Mouse (Mus musculus) mouse embryonic stem cell (cell line): Measurements from ENCODE around the gene Gga2.

Experiments
- in situ Hi-C, 2 experiments: fragments of 300-500 bp; cut with MboI; formaldehyde crosslinking; loops; 1 replicate in 1 of 2; 3 replicates in 1 of 2; pipeline ENCODE4 v1.14.3; 2019 to 2020; ENCODE audit warnings: low sequenced_read_pairs in 2 of 2, low pct_unique_long_range_greater_than_20kb in 1 of 2, mixed read lengths in 1 of 2; ENCODE audit not compliant: unreplicated experiment in 1 of 2

The Gga2 gene

DNA sequence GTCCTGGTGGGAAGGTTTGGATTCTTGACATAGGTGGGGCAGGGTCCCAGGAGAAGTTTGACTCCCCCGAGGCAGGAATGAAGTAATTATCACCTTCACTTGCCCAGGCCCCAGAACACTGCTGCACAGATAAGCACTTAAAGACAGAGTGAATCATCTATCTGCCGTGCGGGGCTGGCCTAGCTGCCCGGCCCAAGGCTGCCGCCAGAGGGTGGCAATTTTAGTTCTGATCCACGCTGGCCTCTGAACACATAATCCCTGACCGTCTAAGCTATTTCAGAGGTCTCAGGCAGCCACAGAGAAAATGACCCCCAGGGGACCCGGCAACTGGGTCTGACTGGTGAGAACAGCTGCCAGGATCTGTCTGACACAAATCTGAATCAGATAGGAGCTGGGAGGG lies 5.9 kb downstream of the Gga2 start:
- in situ Hi-C loops, result no loop called here

DNA sequence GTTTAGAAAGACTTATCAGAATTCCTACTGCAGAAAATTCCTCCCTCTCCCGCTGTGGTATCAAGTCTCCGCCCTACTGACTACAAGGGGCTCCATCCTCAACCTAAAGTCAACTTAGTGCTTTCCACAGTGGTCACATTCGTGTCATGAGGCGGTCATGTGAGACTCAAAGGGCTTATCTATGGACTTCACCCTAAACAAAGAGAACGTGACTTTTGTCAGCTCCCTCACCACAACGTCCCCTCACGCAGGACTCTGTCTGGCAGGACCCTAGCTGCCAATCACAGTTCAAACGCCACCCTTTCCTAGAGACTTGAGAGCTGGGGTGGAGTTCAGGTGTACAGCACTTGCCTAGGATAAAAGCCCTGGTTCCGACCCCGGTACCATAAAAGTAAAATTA lies 8.1 kb downstream of the Gga2 start:
- in situ Hi-C loops, result no loop called here

DNA sequence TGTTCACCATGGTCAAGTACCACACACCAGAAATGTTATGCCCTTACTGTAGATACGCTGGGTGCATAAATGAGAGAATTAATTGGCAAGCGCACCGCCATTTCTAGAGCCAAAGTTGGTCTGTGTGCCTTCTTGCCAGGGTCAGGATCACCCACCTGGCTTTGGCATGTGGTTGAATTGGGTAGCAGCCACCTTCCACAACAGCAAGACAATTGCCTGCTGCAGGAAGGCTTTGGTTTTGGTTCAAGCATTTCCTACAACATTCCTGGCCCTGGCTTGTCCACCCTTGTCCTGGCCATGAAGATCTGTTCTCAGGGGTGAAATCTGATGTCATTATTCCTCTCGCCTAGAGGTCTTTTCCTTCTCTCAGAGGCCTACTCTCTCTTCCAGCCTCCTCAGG lies 8.7 kb downstream of the Gga2 start:
- in situ Hi-C loops, result no loop called here

DNA sequence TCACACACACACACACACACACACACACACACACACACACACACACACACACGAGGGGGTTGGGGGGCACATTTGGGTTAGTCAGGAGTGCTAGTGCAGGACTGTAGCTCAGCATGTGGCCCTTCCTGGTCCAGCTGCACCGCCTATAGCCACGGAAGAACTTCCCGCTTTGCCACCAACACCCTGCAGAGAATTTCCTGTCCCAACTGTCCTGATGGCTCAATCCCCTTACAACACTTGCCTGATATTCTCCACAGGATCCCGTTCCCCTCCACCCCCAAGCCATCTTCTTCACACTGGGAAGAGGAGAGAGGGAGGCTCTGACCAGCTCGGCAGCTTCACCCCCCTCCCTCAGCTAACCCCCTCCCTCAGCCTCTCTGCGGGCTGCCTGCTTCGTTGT lies 20.6 kb downstream of the Gga2 start:
- in situ Hi-C loops, result no loop called here

DNA sequence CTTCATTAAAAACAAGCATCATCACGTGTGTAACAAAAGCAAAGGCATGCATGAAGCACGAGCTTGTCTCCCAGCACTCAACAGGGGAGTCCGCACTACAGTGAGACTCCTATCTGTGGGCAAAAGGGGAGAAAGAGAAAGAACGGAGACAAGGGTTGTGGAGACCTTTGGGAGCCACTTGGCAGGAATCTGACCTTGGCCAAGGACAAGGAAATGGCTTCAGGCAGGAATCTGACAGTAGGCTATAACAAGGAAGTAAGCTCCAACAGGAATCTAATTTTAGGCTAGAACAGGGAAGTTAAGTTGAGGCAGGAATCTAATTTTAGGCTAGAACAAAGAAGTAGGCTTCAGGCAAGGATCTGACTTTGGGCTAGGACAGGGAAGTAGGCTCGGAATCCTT lies 25.1 kb downstream of the Gga2 start:
- in situ Hi-C loops, result no loop called here

DNA sequence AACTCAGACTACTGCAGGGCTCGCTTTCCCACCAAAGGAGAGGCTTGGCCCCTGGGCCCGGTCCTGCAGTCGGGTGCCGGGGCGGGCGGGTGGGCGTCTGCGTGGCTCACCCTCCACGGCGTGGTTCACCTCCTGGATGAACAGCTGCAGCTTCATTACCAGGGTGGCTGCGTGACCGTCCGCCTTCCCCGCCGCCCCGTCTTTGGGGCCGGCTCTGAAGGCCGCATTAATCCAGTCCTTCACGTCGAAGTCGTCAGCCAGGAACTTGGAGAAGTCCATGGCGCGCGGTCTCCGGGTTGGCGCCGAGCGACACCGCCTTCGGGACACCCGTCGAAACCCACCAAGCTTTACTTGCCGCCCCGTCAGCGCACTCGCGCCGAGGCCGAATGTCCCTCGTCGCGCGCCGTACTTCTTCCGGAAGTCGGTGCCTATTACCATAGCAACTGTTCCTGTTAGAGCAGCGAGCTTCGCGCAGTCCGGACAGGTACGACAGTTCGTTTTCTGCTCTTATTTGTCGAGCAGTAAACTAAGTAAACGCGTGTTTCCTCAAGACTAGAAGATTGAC lies 39.6 kb downstream of the Gga2 start, which contains the start of gene Cog7:
Gene Cog7 (minus strand): TSS at position 405 of the 565 bp plus-strand sequence.
- in situ Hi-C loops, result no loop called here

DNA sequence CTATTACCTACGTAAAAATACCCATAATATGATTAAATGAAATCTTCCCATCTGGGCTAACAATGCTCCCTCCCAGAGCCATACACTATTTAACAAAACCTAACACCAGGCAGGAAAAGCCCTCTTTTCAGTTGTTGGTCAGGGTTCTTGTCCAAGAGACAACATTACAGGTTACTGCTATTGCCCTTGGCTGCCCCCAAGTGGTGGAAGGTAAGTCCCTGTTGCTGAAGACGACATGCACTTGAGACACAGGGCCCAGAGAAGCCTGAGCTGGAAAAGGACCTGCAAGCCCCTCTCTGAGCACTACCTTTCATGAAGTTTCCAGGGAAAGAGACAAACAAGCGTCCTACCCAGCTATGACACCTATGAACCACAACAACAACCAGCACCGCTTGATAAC lies 46.0 kb downstream of the Gga2 start:
- in situ Hi-C loops, result no loop called here

DNA sequence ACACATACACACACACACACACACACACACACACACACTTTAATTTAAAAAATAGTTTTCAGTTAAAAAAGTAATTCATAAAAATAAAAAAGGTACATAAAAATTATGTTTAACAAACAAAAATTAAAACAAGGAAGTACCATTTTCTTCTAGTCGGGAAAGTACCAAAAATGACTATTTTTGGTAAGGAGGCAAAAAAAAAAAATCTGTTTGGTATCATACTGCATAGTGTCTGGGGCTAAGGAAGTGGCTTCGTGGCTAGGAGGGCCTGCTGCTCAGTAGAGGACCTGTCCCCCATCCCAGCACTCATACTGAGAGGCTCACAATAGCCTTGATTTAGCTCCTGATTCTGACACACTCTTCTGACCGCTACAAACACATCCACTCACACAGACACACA lies 49.3 kb downstream of the Gga2 start:
- in situ Hi-C loops, result no loop called here

DNA sequence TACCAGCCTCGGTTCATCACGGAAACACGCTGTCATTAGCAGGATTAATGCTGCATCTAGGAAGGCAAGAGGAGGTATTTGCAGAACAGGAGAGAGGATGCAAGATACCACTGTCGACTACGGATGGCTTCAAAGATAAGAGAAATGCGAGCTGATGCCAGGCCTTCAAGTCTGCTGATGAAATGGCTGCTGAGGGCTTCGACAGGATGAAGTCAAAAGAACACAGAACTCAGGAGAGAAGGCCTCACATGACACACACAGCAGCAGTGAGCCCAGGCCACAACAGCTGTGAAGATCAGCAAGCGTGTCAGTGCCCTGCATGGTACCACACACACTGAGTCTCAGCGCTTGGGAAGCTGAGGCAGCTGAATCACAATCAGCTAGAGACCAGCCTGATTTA lies 50.8 kb downstream of the Gga2 start:
- in situ Hi-C loops, result no loop called here

DNA sequence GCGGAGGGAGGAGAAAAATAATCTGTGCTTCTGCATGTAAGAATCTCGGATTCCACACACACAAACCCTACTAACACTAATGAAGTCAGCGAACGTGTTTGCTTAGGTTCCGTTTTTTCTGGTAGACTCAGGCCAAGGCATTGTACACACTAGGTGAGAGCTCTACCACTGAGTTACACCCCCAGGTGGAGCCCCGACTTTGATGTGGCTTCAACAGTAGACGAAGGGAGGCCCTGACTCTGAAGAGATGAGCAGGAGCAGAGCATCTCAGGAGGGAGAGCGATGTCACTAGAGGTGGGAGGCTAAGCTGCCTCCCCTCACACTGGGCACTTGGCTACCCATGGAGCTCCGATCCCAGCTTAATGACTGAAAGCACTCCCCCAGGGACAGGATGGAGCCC lies 52.2 kb downstream of the Gga2 start:
- in situ Hi-C loops, result loop anchor here (10.0 kb wide), 2 partner anchors 134 to 234 kb away; partner anchors contain the start of gene Scnn1g (in 1 of the 2)

DNA sequence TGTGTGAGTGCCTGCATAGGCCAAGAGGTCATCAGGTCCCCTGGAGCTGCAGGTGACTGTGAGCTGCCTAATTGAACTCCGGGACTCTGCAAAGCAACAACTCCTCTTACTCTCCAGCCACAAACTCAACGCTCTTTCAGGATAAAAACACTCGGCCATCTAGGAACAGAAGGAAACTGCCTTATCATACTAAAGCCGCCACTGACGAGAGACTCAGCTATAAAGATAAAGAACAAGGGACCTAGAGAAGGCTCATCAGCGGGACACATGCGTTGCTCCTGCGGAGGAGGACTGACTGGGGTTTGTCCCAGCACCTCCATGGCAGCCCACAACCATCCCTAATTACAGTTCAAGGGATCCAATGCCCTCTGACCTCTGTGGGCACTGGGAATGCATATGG lies 52.8 kb downstream of the Gga2 start:
- in situ Hi-C loops, result loop anchor here (10.0 kb wide), 2 partner anchors 133 to 233 kb away; partner anchors contain the start of gene Scnn1g (in 1 of the 2)

DNA sequence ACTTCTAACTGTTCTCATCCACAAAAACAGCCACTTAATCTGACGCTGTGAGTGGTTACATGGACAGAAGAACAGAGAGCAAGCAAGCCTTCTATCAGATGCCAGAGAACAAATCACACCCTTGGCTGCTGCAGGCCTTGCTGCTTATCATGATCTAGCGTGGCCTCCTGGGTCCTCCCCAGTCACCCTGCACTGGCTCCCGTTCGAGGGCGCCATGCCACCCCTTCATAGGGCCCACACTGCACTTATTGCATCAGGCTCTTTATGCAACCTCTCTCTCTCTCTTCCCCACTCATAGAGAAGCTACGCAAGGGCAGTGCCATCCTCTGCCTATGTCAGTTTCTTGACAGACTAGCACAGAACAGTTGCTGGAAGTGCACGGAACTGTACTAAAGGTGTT lies 54.9 kb downstream of the Gga2 start:
- in situ Hi-C loops, result loop anchor here (10.0 kb wide), 2 partner anchors 131 to 231 kb away; partner anchors contain the start of gene Scnn1g (in 1 of the 2)

DNA sequence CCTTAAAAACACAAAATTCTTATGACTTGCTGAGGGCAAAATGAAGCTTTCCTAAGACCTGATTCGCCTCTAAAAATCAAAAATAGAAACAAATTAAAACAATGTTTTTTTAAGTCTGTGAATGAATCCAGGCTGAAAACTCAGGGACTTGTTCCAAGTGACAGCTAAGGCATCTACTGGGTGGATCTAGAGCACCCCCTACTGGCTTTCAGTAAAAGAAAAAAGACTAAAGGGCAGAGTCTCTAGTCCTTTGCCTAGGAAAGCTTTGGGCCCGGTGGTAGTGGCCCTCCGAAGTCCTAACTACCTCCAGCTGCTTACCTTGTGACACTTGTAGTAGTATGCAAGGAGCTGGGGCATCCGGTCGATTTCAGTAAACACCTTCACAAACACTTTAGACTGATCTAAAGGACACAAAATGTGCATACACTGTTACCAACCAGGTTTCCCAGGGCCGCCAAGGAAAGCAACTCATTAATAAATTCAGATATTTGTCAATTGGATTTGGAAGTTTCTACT lies 57.1 kb downstream of the Gga2 start:
- in situ Hi-C loops, result loop anchor here (5.0 to 10.0 kb wide), 3 partner anchors 129 to 232 kb away; partner anchors contain the start of gene Scnn1g (in 2 of the 2)

DNA sequence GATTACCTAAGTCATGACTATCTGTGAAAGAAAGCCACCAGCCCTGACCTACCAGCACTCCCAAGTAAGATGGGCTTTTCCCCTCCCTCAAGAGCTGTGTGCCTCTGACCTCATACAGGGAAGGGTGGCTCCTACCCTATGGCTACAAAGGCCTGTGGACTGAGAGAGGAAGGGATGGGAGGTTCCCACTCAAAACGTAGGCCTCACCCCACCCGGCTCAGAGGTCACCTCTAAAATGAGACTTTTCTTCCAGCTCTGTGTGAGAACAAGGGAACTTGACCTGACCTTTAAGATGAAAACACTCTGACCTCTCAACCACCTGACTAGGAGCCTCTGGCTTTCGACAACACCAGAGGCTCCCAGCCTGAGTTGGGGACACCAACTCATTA lies 58.5 kb downstream of the Gga2 start:
- in situ Hi-C loops, result loop anchor here (5.0 to 10.0 kb wide), 3 partner anchors 128 to 230 kb away; partner anchors contain the start of gene Scnn1g (in 2 of the 2)

DNA sequence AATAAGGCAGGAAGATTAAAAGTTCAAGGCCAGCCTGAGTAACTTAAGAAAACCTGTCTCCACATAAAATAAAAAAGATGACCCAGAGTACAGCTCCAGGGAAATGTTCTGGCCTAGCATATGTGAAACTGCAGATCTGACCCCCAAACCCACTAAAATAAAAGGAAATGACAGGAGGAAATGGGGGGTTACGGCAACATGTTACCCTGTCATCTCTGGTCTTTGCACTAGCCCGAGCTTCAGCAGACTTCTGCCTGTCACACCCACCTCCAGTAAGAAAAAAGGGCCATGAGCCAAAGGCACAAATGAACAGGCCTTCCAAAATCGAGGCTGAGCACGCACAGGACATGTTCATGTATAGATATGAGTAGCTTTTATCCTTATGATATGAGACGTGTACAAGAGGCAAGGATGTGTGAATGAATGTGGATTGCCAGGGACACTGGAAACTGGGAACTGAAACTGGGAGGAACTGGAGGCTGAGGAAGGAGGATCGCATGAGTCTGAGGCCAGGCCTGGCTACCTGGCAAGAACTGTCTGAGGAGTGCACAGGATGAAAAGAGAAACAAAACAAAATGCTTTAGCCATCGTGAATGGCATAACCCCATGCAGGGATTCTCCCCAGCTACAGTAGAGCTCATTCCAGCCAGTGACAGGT lies 59.0 kb downstream of the Gga2 start:
- in situ Hi-C loops, result loop anchor here (5.0 to 10.0 kb wide), 3 partner anchors 127 to 230 kb away; partner anchors contain the start of gene Scnn1g (in 2 of the 2)

DNA sequence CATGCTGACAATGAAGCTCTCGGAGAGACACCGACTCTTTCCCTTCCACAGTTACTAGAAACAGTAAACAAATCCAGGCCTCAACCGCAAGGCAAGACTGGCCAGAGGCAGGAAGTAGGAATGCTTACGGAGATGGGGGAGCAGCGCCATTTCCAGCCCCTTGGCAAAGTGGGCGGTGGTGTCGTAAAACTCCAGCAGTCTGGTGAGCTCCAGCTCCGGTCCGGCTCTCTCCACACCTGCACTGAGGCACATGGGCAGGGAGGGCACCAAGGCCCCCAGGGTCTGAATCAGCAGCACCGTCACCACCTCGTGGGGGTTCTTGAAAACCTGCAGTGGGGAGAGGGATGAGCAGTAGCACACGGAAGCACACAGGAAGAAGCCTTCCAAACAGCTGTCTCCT lies 65.2 kb downstream of the Gga2 start:
- in situ Hi-C loops, result no loop called here

DNA sequence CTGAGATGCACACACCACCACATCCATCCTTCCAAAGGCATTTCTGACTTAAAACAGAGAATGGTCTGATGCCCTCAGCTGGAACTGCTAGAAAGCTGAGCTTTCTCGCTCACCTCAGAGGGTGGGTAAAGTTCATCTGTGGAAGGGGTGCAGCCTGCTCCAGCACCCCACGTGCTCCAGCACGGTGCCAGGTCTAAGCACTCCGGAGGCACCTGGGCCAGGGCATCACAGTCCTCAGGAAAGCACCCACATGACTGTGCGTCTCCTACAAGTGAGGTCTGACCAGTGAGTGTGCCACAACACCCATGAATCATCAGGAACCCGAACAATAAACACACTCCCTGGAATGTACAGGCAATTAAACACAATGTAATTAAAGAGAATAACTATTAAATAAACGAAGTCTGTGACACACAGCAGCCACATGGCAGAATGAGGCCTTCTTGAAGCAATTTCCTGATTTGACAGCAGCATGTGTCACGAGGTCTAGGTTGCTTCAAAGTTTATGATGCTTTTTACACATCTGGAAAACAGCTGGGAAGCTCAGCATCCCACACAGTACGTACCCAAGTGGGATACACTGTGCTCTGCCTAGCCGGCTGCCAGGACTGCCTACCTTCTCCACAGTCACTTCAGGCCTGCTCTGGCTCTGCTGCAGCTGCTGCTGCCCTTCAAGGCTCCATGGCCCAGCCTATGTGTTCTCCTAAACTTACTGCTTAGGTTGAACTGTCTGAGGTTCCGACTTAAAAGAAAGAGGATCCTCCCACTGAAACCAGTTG lies 65.9 kb downstream of the Gga2 start:
- in situ Hi-C loops, result no loop called here

DNA sequence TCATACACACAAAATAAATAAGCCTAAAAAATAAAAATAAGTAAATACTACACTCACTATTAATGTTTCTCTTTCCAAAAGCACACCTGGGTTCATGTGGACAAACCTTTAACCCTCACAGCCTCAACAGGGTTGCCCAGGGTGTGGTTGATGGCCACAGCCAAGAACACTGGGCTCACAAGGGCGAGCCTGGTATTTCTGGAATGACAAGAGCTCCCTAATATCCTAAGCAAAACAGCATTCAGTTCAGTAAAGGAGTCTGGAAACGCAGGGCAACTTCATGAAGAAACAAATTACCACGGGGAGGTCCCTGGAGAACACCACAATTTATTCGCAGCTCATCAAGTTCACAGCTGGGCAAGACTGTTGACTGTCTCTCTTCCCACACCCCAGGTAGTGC lies 73.5 kb downstream of the Gga2 start:
- in situ Hi-C loops, result no loop called here

DNA sequence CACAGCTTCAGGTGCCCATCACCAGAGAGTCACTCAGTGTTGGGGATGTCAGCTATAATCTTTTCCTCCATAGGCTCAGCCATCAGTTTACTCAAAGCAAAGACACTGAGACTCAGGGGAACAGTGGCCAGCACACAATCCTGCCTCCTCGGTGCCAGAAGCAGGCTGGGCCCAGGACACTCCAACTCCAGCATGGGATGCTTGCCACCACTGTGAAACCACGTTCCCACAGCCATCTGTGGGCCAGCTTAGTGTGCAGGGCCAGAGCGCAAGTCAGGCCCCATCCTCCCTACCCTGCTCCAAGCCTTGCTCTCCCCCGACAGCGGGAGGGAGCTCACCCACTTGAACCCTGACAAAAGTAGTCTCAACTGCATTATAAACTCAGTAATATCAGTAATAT lies 74.8 kb downstream of the Gga2 start:
- in situ Hi-C loops, result no loop called here
